In the genomic region with DNA sequence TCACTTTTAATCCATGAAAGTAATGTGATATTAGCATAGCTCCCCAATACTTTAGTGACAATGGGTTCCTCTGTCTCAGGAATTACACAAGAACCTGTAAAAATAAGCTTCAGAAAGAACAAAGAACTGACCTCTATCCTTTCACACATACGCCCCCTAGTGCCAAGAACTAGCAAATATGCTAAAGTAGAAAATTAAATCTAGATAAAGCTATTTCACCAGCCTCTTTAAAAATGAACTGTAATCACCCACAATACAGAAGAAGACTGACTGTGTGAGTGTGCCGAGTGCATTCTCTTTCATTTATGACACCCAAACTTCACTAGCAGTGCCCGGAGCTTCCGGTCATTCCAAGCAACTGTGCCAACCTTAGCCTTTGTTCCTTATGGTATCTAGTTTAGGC, we compare ENCODE assay signal across 8 mouse cellular contexts. TPM values are rescaled to one million over a fixed set of nuclear protein-coding genes. Genes with fewer than 3 reads are reported as not detected.
DNase-seq lines count a peak whose midpoint lies in the region; ATAC-seq and TF ChIP-seq lines count a peak whose summit lies in the region.

No protein-coding gene starts in this region.

- H3K27ac ChIP-seq in gastrocnemius, adult 2 months: no peak overlapping the region
- H3K27ac ChIP-seq in midbrain, embryonic 16.5 days (ENCODE audit: low read length): no peak overlapping the region

- ATAC-seq in midbrain, embryonic 16.5 days: peak; percentile 83; the same call in 1 of the 2 replicates

- 56% methylated on average over 4 of the region's 4 CpGs for WGBS in midbrain, embryonic 16.5 days

- H3K4me3 ChIP-seq in gastrocnemius, adult 2 months: no peak overlapping the region
- H3K4me3 ChIP-seq in midbrain, embryonic 16.5 days (ENCODE audit: low read depth, low read length): no peak overlapping the region

- no peaks in the 10 kb centered on the region for H3K27me3 ChIP-seq in midbrain, embryonic 16.5 days (ENCODE audit: control insufficient read depth, insufficient read depth, low read depth, low read length)

- DNase-seq in gastrocnemius, adult 2 months: no peak
- no peak for DNase-seq in gastrocnemius, postnatal 14 days
- peak; percentile 2 to 21 for DNase-seq in spleen, postnatal 36 days (ENCODE audit: low spot score in 2 of 2)
- no peak for DNase-seq in spleen, postnatal 4 days (ENCODE audit: low spot score in 2 of 2)
- peak; percentile 71 for DNase-seq in embryo, embryonic 10 days (ENCODE audit: low spot score)
- peak; percentile 56 for DNase-seq in hindlimb bud, embryonic 11.5 days (ENCODE audit: extremely low spot score, low read depth, low spot score)
- no peak for DNase-seq in urinary bladder, postnatal 36 days (ENCODE audit: low spot score in 2 of 2)

- no peaks in the 10 kb centered on the region for H3K4me1 ChIP-seq in midbrain, embryonic 16.5 days (ENCODE audit: control insufficient read depth, insufficient read depth, low read length)

- no peaks in the 10 kb centered on the region for H3K9me3 ChIP-seq in midbrain, embryonic 16.5 days (replicated peaks; ENCODE audit: control insufficient read depth, low read length, poor library complexity, severe bottlenecking)

- H3K36me3 ChIP-seq in midbrain, embryonic 16.5 days (ENCODE audit: control insufficient read depth, insufficient read depth, low read length): no peaks in the 10 kb centered on the region

- no peak overlapping the region for H3K4me2 ChIP-seq in midbrain, embryonic 16.5 days (ENCODE audit: low read length)

- H3K9ac ChIP-seq in midbrain, embryonic 16.5 days (ENCODE audit: low read depth, low read length): no peak overlapping the region

- peak; percentile 71 for TF ChIP-seq CTCF in gastrocnemius, adult 2 months (IDR thresholded peaks at IDR 0.05)

- intact Hi-C loops in gastrocnemius, adult 2 months (cut with DNase I): no loop called here
- intact Hi-C loops in gastrocnemius, postnatal 14 days (cut with DNase I; ENCODE audit: low total_unique reads): no loop called here

RNA-seq across cellular contexts. Expression of a gene that starts 10.0 kb away (rescaled TPM):
- total RNA-seq in gastrocnemius, adult 2 months (2021): 10 to 100 TPM; 17.2 to 23.9 TPM
- total RNA-seq in gastrocnemius, postnatal 14 days (2021): 10 to 100 TPM; 18.3 to 20.2 TPM
- 58.3 and 64.0 TPM in 2 replicates for polyA plus RNA-seq in midbrain, embryonic 16.5 days (2015; fragmentation: Nextera tagmentation; extraction: Ambion mirVana)

Comparison
In these comparisons a context has a peak if more than half of its experiments do, and no peak if none do; other contexts are left out.
1. DNase-seq: peak in spleen, postnatal 36 days (2 of 2), embryo, embryonic 10 days (single experiment) and hindlimb bud, embryonic 11.5 days (single experiment); none in gastrocnemius, adult 2 months (single experiment), gastrocnemius, postnatal 14 days (single experiment), spleen, postnatal 4 days (0 of 2) and urinary bladder, postnatal 36 days (0 of 2).